Mouse (Mus musculus) heart, embryonic 16.5 days (tissue): ENCODE data around the gene Sgo2a. TPM values are rescaled to one million over a fixed set of nuclear protein-coding genes. Genes with fewer than 3 reads are reported as not detected.

Source experiments
- ATAC-seq: fragments of 200-750 bp; cut with Nextera tagmentation; replicated peaks from 2 replicates; pipeline ENCODE4 v1.8.0; 2017; ENCODE audit warnings: moderate number of reproducible peaks; ENCODE audit not compliant: insufficient read depth, low FRiP score; ENCODE audit errors: extremely low read depth
- H3K27ac ChIP-seq: fragments of 300-500 bp; sonication (generic); 2 replicates; pipeline ENCODE4 v1.5.1; 2014; ENCODE audit warnings: mild to moderate bottlenecking, low read length, control low read depth, moderate library complexity
- H3K27me3 ChIP-seq: fragments of 300-500 bp; sonication (generic); 2 replicates; pipeline ENCODE4 v1.6.1; 2014; ENCODE audit warnings: low read length, mixed read lengths; ENCODE audit not compliant: control insufficient read depth, insufficient read depth
- H3K36me3 ChIP-seq: fragments of 300-500 bp; sonication (generic); 2 replicates; pipeline ENCODE4 v1.6.1; 2014; ENCODE audit not compliant: control insufficient read depth, insufficient read depth
- H3K4me1 ChIP-seq: fragments of 300-500 bp; sonication (generic); 2 replicates; pipeline ENCODE4 v1.6.1; 2014; ENCODE audit warnings: low read length, mixed read lengths; ENCODE audit not compliant: control insufficient read depth, insufficient read depth
- H3K4me2 ChIP-seq: fragments of 300-500 bp; sonication (generic); 2 replicates; pipeline ENCODE4 v1.6.1; 2014; ENCODE audit warnings: low read depth, mild to moderate bottlenecking, control low read depth, low read length
- H3K4me3 ChIP-seq: fragments of 300-500 bp; sonication (generic); 2 replicates; pipeline ENCODE4 v1.5.1; 2014; ENCODE audit warnings: mild to moderate bottlenecking, control low read depth, low read length
- H3K9ac ChIP-seq: fragments of 300-500 bp; sonication (generic); 2 replicates; pipeline ENCODE4 v1.6.1; 2014; ENCODE audit warnings: low read length, control low read depth
- H3K9me3 ChIP-seq: fragments of 300-500 bp; sonication (generic); replicated peaks from 2 replicates; pipeline ENCODE4 v1.6.1; 2016; ENCODE audit warnings: low read length; ENCODE audit not compliant: control insufficient read depth
- WGBS: fragments of 180-500 bp; shearing (Covaris S2); extraction: QIAGEN DNeasy Blood & Tissue Kit; methylation state at CpG from one replicate; pipeline ENCODE4 v1.1.7; 2014; 5-methylcytosine and 5-hydroxymethylcytosine counted together
- polyA plus RNA-seq: library from polyadenylated mRNA; unstranded; fragments of >200 nt; fragmentation: Nextera tagmentation; extraction: Ambion mirVana; gene quantifications from 2 replicates; pipeline ENCODE4 v1.2.1, GENCODE M21; 2015

Sgo2a gene
- polyA plus RNA-seq, 1 experiment from 2014 or later, result 17.1 TPM

DNA sequence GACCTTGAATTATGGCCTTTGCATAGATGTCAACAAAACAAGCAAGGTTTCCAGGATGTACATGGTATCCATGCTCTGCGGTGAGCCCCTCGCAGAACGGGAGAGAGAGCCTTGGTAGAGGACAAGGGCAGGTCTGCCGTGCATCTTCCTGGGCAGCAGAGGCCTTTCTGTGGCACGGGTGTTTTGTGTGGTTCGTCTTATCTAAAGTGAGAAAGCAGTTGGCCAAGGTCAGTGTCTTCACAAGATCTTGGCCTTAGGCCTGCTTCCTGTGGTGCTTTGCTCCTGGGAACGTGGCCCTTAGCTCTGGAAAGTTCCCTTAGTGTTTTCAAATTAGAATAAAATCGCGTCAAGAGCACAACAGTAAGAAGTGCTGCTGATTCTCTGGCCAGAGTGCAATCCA, 75.2 kb downstream of the Sgo2a start:
- H3K27ac ChIP-seq, result no peak overlapping the region
- H3K9me3 ChIP-seq, result no peaks in the 10 kb centered on the region
- H3K4me3 ChIP-seq, result no peak overlapping the region
- 68% methylated on average over 9 of the region's 9 CpGs for WGBS
- H3K4me2 ChIP-seq, result no peak overlapping the region
- H3K9ac ChIP-seq, result no peak overlapping the region
- no peaks in the 10 kb centered on the region for H3K27me3 ChIP-seq
- H3K36me3 ChIP-seq, result no peaks in the 10 kb centered on the region
- ATAC-seq, result no peak
- no peaks in the 10 kb centered on the region for H3K4me1 ChIP-seq

GRCm38 (mm10) chr1:58071509-58071908, 75.7 kb downstream of the Sgo2a start:
- H3K36me3 ChIP-seq, result no peaks in the 10 kb centered on the region
- ATAC-seq, result no peak
- no peaks in the 10 kb centered on the region for H3K4me1 ChIP-seq
- H3K4me2 ChIP-seq, result no peak overlapping the region
- H3K4me3 ChIP-seq, result no peak overlapping the region
- no peak overlapping the region for H3K9ac ChIP-seq
- H3K27me3 ChIP-seq, result no peaks in the 10 kb centered on the region
- WGBS, result 73% methylated on average over 1 of the region's 1 CpGs
- H3K9me3 ChIP-seq, result no peaks in the 10 kb centered on the region
- no peak overlapping the region for H3K27ac ChIP-seq

DNA sequence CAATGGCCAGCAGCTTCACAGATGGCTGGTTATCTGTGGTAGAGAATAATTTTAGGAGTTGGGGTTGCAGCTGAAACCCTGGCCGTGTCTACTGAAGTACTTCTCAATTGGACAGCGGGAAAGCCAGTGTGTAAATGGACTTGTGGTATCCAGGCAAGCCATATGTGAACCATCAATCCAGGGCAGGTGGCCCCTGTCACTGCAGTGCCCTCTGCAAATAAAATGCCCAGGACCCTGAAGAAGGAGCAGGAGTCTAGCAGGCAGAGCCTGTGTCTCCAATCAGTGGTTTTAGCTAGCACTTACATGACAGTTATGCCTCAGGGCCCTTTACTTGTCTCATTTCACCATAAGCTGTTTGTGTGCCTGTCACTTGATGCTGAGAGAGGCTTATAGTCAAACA, 76.6 kb downstream of the Sgo2a start:
- Histone ChIP-seq H3K9ac (no peak overlapping the region), H3K36me3 (no peaks in the 10 kb centered on the region), H3K4me3 (no peak overlapping the region), H3K4me1 (no peaks in the 10 kb centered on the region), H3K4me2 (no peak overlapping the region), H3K27ac (no peak overlapping the region), H3K27me3 (no peaks in the 10 kb centered on the region), H3K9me3 (no peaks in the 10 kb centered on the region)
- 42% methylated on average over 2 of the region's 2 CpGs for WGBS
- ATAC-seq, result no peak

DNA sequence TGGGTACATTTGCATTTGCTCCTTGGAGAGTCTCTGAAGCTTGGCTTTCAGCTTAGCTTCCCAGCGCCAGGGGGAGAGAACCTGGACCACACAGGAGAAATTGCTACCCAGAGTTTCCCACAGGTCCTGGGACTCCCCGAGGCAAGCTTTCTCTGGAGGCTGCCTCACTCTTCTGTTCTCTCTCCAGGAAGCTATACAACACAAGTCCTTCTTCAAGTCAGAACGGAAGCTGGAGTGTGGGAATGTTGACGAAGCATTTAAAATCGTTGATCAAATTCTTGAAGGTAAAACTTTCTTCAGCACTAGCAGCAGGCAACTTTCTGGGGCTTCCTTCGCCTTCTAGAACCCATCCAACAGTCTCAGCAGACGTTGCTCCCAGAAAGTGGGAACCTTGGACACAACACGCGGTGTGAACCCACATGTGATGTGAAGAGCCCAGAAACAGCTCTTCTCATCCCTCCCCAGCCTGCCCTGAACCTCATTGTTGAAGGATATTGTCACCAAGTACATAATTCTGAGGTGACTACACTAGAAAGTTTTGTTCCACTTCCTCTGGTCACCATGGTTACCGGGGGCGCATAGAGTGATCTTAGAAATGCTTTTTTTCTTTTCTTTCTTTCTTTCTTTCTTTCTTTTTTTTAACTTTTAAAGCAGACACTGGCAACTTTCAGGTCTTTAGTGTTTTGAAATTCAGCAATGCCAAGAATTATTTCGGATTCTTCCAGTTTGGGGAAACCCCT, 77.4 kb downstream of the Sgo2a start:
- Histone ChIP-seq H3K27me3 (no peaks in the 10 kb centered on the region), H3K4me2 (no peak overlapping the region), H3K27ac (no peak overlapping the region), H3K36me3 (no peaks in the 10 kb centered on the region), H3K9me3 (no peaks in the 10 kb centered on the region), H3K9ac (no peak overlapping the region), H3K4me3 (no peak overlapping the region), H3K4me1 (no peaks in the 10 kb centered on the region)
- WGBS, result 70% methylated on average over 12 of the region's 12 CpGs
- no peak for ATAC-seq

- Histone ChIP-seq H3K9ac (no peak overlapping the region), H3K4me3 (no peak overlapping the region), H3K36me3 (no peaks in the 10 kb centered on the region), H3K9me3 (no peaks in the 10 kb centered on the region), H3K4me2 (no peak overlapping the region), H3K27me3 (no peaks in the 10 kb centered on the region), H3K4me1 (no peaks in the 10 kb centered on the region), H3K27ac (no peak overlapping the region)
- ATAC-seq, result no peak
- 88% methylated on average over 2 of the region's 2 CpGs for WGBS
These were observed 78.5 kb downstream of the Sgo2a start for GRCm38 (mm10) chr1:58074266-58074665.

Other genes starting within 250 kb of the Sgo2a start
- 61.5 and 63.1 TPM in 2 replicates for gene Spats2l, start 221.8 kb upstream of the Sgo2a start, polyA plus RNA-seq
- 9.8 and 14.0 TPM in 2 replicates for gene Kctd18, start 23.0 kb downstream of the Sgo2a start, polyA plus RNA-seq
- 0.81 and 0.85 TPM in 2 replicates for gene Aox1, start 34.0 kb downstream of the Sgo2a start, polyA plus RNA-seq
- 0.55 and 0.64 TPM in 2 replicates for gene Aox3, start 117.2 kb downstream of the Sgo2a start, polyA plus RNA-seq
- gene Aox4, start 214.4 kb downstream of the Sgo2a start, polyA plus RNA-seq, result 0.22 and 0.30 TPM in 2 replicates